Mouse (Mus musculus): ENCODE data around the gene Kcne4. TPM values are rescaled to one million over a fixed set of nuclear protein-coding genes. Genes with fewer than 3 reads are reported as not detected.

Gene Kcne4
- polyA plus RNA-seq, 1 experiment from 2014 or later, result 0.44 TPM

DNA sequence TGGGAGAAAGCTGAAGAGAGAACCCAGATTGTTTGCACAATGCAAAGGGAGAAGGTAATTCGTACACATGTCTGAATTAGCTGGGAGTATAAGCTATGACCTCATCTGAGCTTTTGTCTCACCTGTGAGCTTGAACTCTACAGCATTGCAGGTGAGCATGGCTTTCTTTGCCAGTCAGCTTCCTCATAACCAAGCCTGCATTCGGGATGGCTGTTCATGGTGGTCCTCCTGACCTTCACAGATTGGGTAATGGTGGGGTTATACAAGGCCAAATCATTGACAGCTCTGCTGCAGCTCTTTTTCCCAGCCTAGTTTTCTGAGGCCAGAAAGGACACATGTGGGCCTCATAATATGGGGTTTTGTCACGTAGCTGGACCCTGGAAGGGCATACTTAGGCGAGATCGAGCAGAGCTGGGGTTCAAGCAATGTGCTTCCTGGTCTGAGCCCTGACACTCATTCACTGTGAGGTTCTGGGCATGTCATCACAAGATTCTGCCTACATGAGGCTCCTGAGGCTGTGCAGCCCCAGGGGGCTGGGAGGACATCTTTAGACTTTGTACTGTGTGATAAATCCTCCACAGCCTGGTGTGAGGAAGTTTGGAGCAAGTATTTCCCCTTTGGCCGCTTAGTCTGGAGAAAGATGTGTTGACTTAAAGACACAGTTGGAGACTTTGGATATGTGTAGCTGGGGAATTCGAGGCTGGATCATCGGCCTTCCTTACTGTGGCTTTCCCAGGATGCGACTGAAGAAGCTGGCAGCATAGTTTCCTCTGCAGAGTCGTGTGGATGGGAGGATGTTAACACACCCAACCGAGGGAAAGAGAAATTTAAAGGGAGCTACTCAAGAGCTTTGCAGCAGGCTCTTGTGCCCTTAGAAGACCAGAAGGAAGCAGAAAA, 2.3 kb downstream of the Kcne4 start:
- no peaks in the 10 kb centered on the region for H3K36me3 ChIP-seq (ENCODE audit: control insufficient read depth, insufficient read depth, low read length)
- no peaks in the 10 kb centered on the region for H3K27me3 ChIP-seq (replicated peaks; ENCODE audit: control insufficient read depth, insufficient read depth, low read length)
- WGBS, result 60% methylated on average over 11 of the region's 11 CpGs
- no peaks in the 10 kb centered on the region for H3K4me1 ChIP-seq (replicated peaks; ENCODE audit: control insufficient read depth, insufficient read depth, low read length)
- no peak overlapping the region for H3K9ac ChIP-seq (ENCODE audit: low read depth, low read length)
- ATAC-seq (replicated peaks; ENCODE audit: low FRiP score), result no peak
- no peaks in the 10 kb centered on the region for H3K9me3 ChIP-seq (ENCODE audit: control insufficient read depth, low read length)
- no peak overlapping the region for H3K27ac ChIP-seq (ENCODE audit: low read depth, low read length)
- DNase-seq (ENCODE audit: low spot score), result no peak
- H3K4me2 ChIP-seq, result no peak overlapping the region
- H3K4me3 ChIP-seq (ENCODE audit: low read depth, low read length), result no peak overlapping the region

DNA sequence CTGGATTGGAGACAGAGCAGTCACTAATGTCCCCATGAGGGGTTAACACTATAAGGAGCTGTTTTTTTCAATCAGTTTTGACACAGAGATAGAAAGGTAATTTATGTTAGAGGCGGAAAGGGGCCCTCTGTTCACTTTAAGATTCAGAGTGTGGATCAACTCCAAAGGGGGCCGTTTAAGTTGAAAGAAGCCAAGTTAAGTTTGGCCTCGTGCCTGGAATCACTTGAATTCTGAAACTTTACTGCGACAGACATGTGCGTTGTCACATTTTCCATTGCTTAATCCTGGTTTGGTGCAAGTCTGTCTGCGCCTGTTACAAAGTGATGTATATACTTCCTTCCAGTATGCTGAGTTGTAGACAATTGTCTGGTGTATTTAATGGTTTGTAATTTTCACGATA, 3.0 kb downstream of the Kcne4 start:
- no peak for DNase-seq (ENCODE audit: low spot score)
- WGBS, result 60% methylated on average over 7 of the region's 7 CpGs

GRCm38 (mm10) chr1:78820176-78820575, 3.6 kb downstream of the Kcne4 start:
- Histone ChIP-seq H3K4me1 (replicated peaks; ENCODE audit: control insufficient read depth, insufficient read depth, low read length) (no peaks in the 10 kb centered on the region), H3K9me3 (ENCODE audit: control insufficient read depth, low read length) (no peaks in the 10 kb centered on the region), H3K27ac (ENCODE audit: low read depth, low read length) (no peak overlapping the region), H3K4me3 (ENCODE audit: low read depth, low read length) (no peak overlapping the region), H3K4me2 (no peak overlapping the region), H3K9ac (ENCODE audit: low read depth, low read length) (no peak overlapping the region), H3K27me3 (replicated peaks; ENCODE audit: control insufficient read depth, insufficient read depth, low read length) (no peaks in the 10 kb centered on the region), H3K36me3 (ENCODE audit: control insufficient read depth, insufficient read depth, low read length) (no peaks in the 10 kb centered on the region)
- ATAC-seq (replicated peaks; ENCODE audit: low FRiP score) (no peak), DNase-seq (ENCODE audit: low spot score) (no peak)
- 86% methylated on average over 8 of the region's 8 CpGs for WGBS

More for the DNA sequence above, 3.0 kb downstream of the Kcne4 start:
- Histone ChIP-seq H3K27me3 (replicated peaks; ENCODE audit: control insufficient read depth, insufficient read depth, low read length) (no peaks in the 10 kb centered on the region), H3K27ac (ENCODE audit: low read depth, low read length) (no peak overlapping the region), H3K4me3 (ENCODE audit: low read depth, low read length) (no peak overlapping the region), H3K4me2 (no peak overlapping the region), H3K9ac (ENCODE audit: low read depth, low read length) (no peak overlapping the region), H3K4me1 (replicated peaks; ENCODE audit: control insufficient read depth, insufficient read depth, low read length) (no peaks in the 10 kb centered on the region), H3K9me3 (ENCODE audit: control insufficient read depth, low read length) (no peaks in the 10 kb centered on the region), H3K36me3 (ENCODE audit: control insufficient read depth, insufficient read depth, low read length) (no peaks in the 10 kb centered on the region)
- no peak for ATAC-seq (replicated peaks; ENCODE audit: low FRiP score)

- H3K36me3 ChIP-seq (ENCODE audit: control insufficient read depth, insufficient read depth, low read length), result no peaks in the 10 kb centered on the region
- H3K27me3 ChIP-seq (replicated peaks; ENCODE audit: control insufficient read depth, insufficient read depth, low read length), result no peaks in the 10 kb centered on the region
- DNase-seq (ENCODE audit: low spot score) (no peak), ATAC-seq (replicated peaks; ENCODE audit: low FRiP score) (no peak)
- WGBS, result 87% methylated on average over 9 of the region's 9 CpGs
- H3K9ac ChIP-seq (ENCODE audit: low read depth, low read length), result no peak overlapping the region
- H3K27ac ChIP-seq (ENCODE audit: low read depth, low read length), result no peak overlapping the region
- H3K9me3 ChIP-seq (ENCODE audit: control insufficient read depth, low read length), result no peaks in the 10 kb centered on the region
- H3K4me1 ChIP-seq (replicated peaks; ENCODE audit: control insufficient read depth, insufficient read depth, low read length), result no peaks in the 10 kb centered on the region
- H3K4me2 ChIP-seq, result no peak overlapping the region
- no peak overlapping the region for H3K4me3 ChIP-seq (ENCODE audit: low read depth, low read length)
These were observed 4.6 kb downstream of the Kcne4 start for GRCm38 (mm10) chr1:78821111-78821510.

DNA sequence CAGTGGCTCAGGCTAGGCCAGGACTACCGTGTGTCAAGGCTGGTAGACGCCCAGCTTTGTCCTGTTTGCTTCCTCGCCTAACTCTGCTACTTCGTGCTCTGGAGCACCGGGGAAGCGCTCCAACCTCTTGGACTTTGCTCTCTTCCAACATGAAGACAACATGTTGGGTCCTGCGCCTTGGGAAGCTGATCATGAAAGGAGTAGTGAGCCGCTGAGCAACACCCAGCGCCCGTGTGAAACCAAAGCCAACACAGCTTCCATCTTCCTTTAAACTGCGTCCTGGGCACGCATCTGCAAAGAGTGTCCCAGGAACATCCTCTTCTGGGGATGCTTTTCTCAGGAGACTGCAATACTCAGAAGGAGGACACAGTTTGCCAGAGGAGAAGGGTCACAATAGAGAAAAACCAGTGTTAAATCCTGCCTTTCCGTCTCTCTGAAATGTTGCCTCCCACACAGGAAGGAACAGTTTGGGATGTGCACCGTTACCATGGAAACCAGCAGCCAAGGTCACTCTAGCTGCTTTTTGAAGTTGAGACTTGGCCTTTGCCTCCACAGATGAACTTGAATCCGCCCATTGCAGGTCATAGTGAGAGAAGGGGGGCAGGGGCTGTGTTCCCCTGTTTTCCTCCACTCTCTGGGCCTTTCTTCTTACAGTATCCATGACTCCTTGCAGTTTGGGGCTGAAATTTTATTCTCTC, 5.3 kb downstream of the Kcne4 start:
- Histone ChIP-seq H3K4me1 (replicated peaks; ENCODE audit: control insufficient read depth, insufficient read depth, low read length) (no peaks in the 10 kb centered on the region), H3K4me3 (ENCODE audit: low read depth, low read length) (no peak overlapping the region), H3K27me3 (replicated peaks; ENCODE audit: control insufficient read depth, insufficient read depth, low read length) (no peaks in the 10 kb centered on the region), H3K4me2 (no peak overlapping the region), H3K36me3 (ENCODE audit: control insufficient read depth, insufficient read depth, low read length) (no peaks in the 10 kb centered on the region), H3K9me3 (ENCODE audit: control insufficient read depth, low read length) (no peaks in the 10 kb centered on the region), H3K9ac (ENCODE audit: low read depth, low read length) (no peak overlapping the region), H3K27ac (ENCODE audit: low read depth, low read length) (no peak overlapping the region)
- 81% methylated on average over 15 of the region's 15 CpGs for WGBS
- DNase-seq (ENCODE audit: low spot score) (no peak), ATAC-seq (replicated peaks; ENCODE audit: low FRiP score) (no peak)

- ATAC-seq (replicated peaks; ENCODE audit: low FRiP score) (no peak), DNase-seq (ENCODE audit: low spot score) (no peak)
- Histone ChIP-seq H3K9ac (ENCODE audit: low read depth, low read length) (no peak overlapping the region), H3K27ac (ENCODE audit: low read depth, low read length) (no peak overlapping the region), H3K36me3 (ENCODE audit: control insufficient read depth, insufficient read depth, low read length) (no peaks in the 10 kb centered on the region), H3K9me3 (ENCODE audit: control insufficient read depth, low read length) (no peaks in the 10 kb centered on the region), H3K27me3 (replicated peaks; ENCODE audit: control insufficient read depth, insufficient read depth, low read length) (no peaks in the 10 kb centered on the region), H3K4me2 (no peak overlapping the region), H3K4me1 (replicated peaks; ENCODE audit: control insufficient read depth, insufficient read depth, low read length) (no peaks in the 10 kb centered on the region), H3K4me3 (ENCODE audit: low read depth, low read length) (no peak overlapping the region)
- WGBS, result 75% methylated on average over 3 of the region's 3 CpGs
These were observed 8.7 kb downstream of the Kcne4 start for GRCm38 (mm10) chr1:78825246-78825645.

DNA sequence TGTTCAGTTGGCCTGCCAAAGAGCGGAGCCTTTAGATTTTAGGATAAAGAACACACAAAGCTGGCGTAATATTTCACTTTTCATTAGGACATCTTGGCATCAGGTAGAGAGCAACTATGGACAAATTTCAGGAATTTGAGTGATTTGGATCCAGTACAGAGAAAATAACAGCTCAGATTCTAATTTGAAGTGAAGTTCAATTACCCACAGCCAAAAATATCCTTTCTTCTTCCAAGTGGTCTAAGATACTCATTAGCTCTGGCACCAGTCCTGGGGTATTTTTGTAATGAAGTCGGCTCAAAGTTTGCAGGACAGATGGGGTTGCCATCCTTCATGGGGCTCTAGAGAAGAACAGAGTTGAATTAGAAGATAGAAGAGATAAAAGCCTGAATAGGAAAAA, 21.9 kb downstream of the Kcne4 start:
- DNase-seq (ENCODE audit: low spot score), result no peak
- no peak for ATAC-seq (replicated peaks; ENCODE audit: low FRiP score)
- no peak overlapping the region for H3K9ac ChIP-seq (ENCODE audit: low read depth, low read length)
- H3K4me3 ChIP-seq (ENCODE audit: low read depth, low read length), result no peak overlapping the region
- H3K4me1 ChIP-seq (replicated peaks; ENCODE audit: control insufficient read depth, insufficient read depth, low read length), result no peaks in the 10 kb centered on the region
- H3K27ac ChIP-seq (ENCODE audit: low read depth, low read length), result no peak overlapping the region
- no peaks in the 10 kb centered on the region for H3K27me3 ChIP-seq (replicated peaks; ENCODE audit: control insufficient read depth, insufficient read depth, low read length)
- H3K36me3 ChIP-seq (ENCODE audit: control insufficient read depth, insufficient read depth, low read length), result no peaks in the 10 kb centered on the region
- 81% methylated on average over 3 of the region's 3 CpGs for WGBS
- no peak overlapping the region for H3K4me2 ChIP-seq
- H3K9me3 ChIP-seq (ENCODE audit: control insufficient read depth, low read length), result no peaks in the 10 kb centered on the region

GRCm38 (mm10) chr1:78840769-78841168, 24.2 kb downstream of the Kcne4 start:
- H3K9ac ChIP-seq (ENCODE audit: low read depth, low read length), result no peak overlapping the region
- H3K9me3 ChIP-seq (ENCODE audit: control insufficient read depth, low read length), result no peaks in the 10 kb centered on the region
- WGBS, result 57% methylated on average over 2 of the region's 2 CpGs
- no peaks in the 10 kb centered on the region for H3K27me3 ChIP-seq (replicated peaks; ENCODE audit: control insufficient read depth, insufficient read depth, low read length)
- ATAC-seq (replicated peaks; ENCODE audit: low FRiP score) (no peak), DNase-seq (ENCODE audit: low spot score) (no peak)
- H3K4me2 ChIP-seq, result no peak overlapping the region
- H3K36me3 ChIP-seq (ENCODE audit: control insufficient read depth, insufficient read depth, low read length), result no peaks in the 10 kb centered on the region
- H3K27ac ChIP-seq (ENCODE audit: low read depth, low read length), result no peak overlapping the region
- H3K4me3 ChIP-seq (ENCODE audit: low read depth, low read length), result no peak overlapping the region
- no peaks in the 10 kb centered on the region for H3K4me1 ChIP-seq (replicated peaks; ENCODE audit: control insufficient read depth, insufficient read depth, low read length)

- H3K9me3 ChIP-seq (ENCODE audit: control insufficient read depth, low read length), result no peaks in the 10 kb centered on the region
- no peaks in the 10 kb centered on the region for H3K27me3 ChIP-seq (replicated peaks; ENCODE audit: control insufficient read depth, insufficient read depth, low read length)
- H3K36me3 ChIP-seq (ENCODE audit: control insufficient read depth, insufficient read depth, low read length), result no peaks in the 10 kb centered on the region
- H3K4me2 ChIP-seq, result no peak overlapping the region
- no peak for DNase-seq (ENCODE audit: low spot score)
- 82% methylated on average over 1 of the region's 1 CpGs for WGBS
- H3K4me1 ChIP-seq (replicated peaks; ENCODE audit: control insufficient read depth, insufficient read depth, low read length), result no peaks in the 10 kb centered on the region
- no peak overlapping the region for H3K4me3 ChIP-seq (ENCODE audit: low read depth, low read length)
- H3K27ac ChIP-seq (ENCODE audit: low read depth, low read length), result no peak overlapping the region
- ATAC-seq (replicated peaks; ENCODE audit: low FRiP score), result no peak
- no peak overlapping the region for H3K9ac ChIP-seq (ENCODE audit: low read depth, low read length)
These were observed 29.1 kb downstream of the Kcne4 start for GRCm38 (mm10) chr1:78845661-78846060.
